ENCODE assay signal across 8 mouse cellular contexts in the genomic region with DNA sequence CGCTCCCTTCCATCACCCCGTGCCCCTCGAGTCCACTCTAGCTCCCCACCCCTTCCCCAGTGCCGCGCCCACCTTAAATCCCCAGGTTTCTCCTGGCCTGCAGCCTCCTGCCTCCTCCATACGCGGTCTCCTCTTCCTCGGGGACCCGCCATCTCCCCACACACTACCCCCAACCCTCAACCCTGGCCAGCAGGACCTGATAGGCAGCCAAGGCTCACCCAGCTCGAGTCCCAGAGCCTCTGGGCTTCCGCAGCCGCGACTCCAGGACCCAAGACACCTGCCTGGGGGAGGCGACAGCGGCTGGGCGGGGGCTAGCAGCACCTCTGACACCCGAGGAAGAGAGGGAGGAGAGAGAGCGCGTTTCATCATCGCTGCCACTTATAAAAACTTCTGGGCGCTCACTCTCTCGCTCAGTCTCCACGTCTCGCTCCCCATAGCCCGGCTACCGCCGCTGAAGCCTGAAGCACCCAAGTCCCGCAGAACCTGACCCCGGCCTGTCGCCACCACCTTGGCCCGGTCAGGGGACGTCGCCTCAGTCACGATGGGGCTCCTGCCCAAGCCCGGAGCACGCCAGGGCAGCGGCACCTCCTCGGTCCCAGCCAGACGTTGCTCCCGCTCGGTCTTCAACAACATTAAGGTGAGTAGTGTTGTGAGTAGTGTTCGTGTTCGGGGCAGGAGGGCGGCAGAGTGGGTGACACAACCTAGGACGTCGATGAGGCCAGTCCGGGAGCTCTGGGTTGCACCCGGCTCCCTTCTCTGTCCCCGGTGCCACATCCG. TPM values are rescaled to one million over a fixed set of nuclear protein-coding genes. Genes with fewer than 3 reads are reported as not detected.
A peak's percentile ranks its signal among the peaks of the same experiment; 100 is the strongest.
DNase-seq lines count a peak whose midpoint lies in the region; ATAC-seq and TF ChIP-seq lines count a peak whose summit lies in the region.

No protein-coding gene starts in this region.

- no peaks in the 10 kb centered on the region; the same call in 1 of the 2 replicates for H3K4me1 ChIP-seq in erythroblast, embryonic 14.5 days (ENCODE audit: control insufficient read depth)
- H3K4me1 ChIP-seq in heart, embryonic 10.5 days = peaks cover 44% of the 10 kb centered on the region
- H3K4me1 ChIP-seq in kidney, embryonic 14.5 days (ENCODE audit: control insufficient read depth, insufficient read depth, low read length) = peaks cover 15% of the 10 kb centered on the region
- H3K4me1 ChIP-seq in lung, postnatal 0 days (ENCODE audit: insufficient read depth, low read depth, low read length) = peaks cover 30% of the 10 kb centered on the region

- peak overlapping the region; percentile 89 for H3K4me2 ChIP-seq in kidney, embryonic 14.5 days (replicated peaks; ENCODE audit: low read depth, low read length)
- peak overlapping the region; percentile 88 for H3K4me2 ChIP-seq in lung, postnatal 0 days (replicated peaks; ENCODE audit: low read depth, low read length)

- peak overlapping the region; percentile 27 for H3K4me3 ChIP-seq in erythroblast, embryonic 14.5 days (replicated peaks)
- peak overlapping the region; percentile 66 for H3K4me3 ChIP-seq in heart, embryonic 10.5 days
- peak overlapping the region; percentile 44 for H3K4me3 ChIP-seq in kidney, embryonic 14.5 days (ENCODE audit: low read length)
- H3K4me3 ChIP-seq in lung, postnatal 0 days (ENCODE audit: low read depth, low read length) = peak overlapping the region; percentile 59

- no peaks in the 10 kb centered on the region for H3K36me3 ChIP-seq in erythroblast, embryonic 14.5 days (ENCODE audit: control insufficient read depth)
- no peaks in the 10 kb centered on the region for H3K36me3 ChIP-seq in heart, embryonic 10.5 days
- H3K36me3 ChIP-seq in kidney, embryonic 14.5 days (ENCODE audit: control insufficient read depth, insufficient read depth, low read length) = no peaks in the 10 kb centered on the region
- no peaks in the 10 kb centered on the region for H3K36me3 ChIP-seq in lung, postnatal 0 days (ENCODE audit: insufficient read depth, low read length)

- WGBS in heart, embryonic 10.5 days = 1% methylated on average over 50 of the region's 50 CpGs
- 1% methylated on average over 42 of the region's 50 CpGs for WGBS in kidney, embryonic 14.5 days
- WGBS in lung, postnatal 0 days = 3% methylated on average over 46 of the region's 50 CpGs

- peak overlapping the region; percentile 61 for H3K9ac ChIP-seq in kidney, embryonic 14.5 days (ENCODE audit: low read depth, low read length)
- H3K9ac ChIP-seq in lung, postnatal 0 days (replicated peaks; ENCODE audit: low read depth) = peak overlapping the region; percentile 82

- peak overlapping the region; percentile 84 for H3K27ac ChIP-seq in heart, embryonic 10.5 days
- H3K27ac ChIP-seq in kidney, embryonic 14.5 days (ENCODE audit: low read depth, low read length) = 0 out of 2 replicates have a peak overlapping the region, but pooled peaks have one; percentile 55
- peak overlapping the region; percentile 96 for H3K27ac ChIP-seq in lung, postnatal 0 days (ENCODE audit: low read length)

- peaks cover 23% of the 10 kb centered on the region for H3K27me3 ChIP-seq in erythroblast, embryonic 14.5 days (ENCODE audit: control insufficient read depth)
- H3K27me3 ChIP-seq in heart, embryonic 10.5 days (ENCODE audit: insufficient read depth, poor library complexity, severe bottlenecking) = peaks cover 38% of the 10 kb centered on the region
- H3K27me3 ChIP-seq in kidney, embryonic 14.5 days (ENCODE audit: control insufficient read depth, insufficient read depth, low read length) = peaks cover 7% of the 10 kb centered on the region; the same call in 1 of the 2 replicates
- no peaks in the 10 kb centered on the region for H3K27me3 ChIP-seq in lung, postnatal 0 days (replicated peaks; ENCODE audit: insufficient read depth, low read length)

- TF ChIP-seq EP300 in lung, postnatal 0 days (IDR thresholded peaks at IDR 0.05) = no peak; the same call in 1 of the 2 replicates

- no peak for ATAC-seq in erythroblast, adult 5-6 weeks (replicated peaks; ENCODE audit: low FRiP score, poor library complexity, severe bottlenecking)
- ATAC-seq in kidney, embryonic 14.5 days (ENCODE audit: low FRiP score, low TSS enrichment) = peak; percentile 58
- peak; percentile 64 for ATAC-seq in lung, postnatal 0 days

- no peak for TF ChIP-seq CTCF in lung, postnatal 0 days (IDR thresholded peaks at IDR 0.05)

- H3K9me3 ChIP-seq in erythroblast, embryonic 14.5 days (ENCODE audit: control insufficient read depth, low read length) = no peaks in the 10 kb centered on the region
- no peaks in the 10 kb centered on the region for H3K9me3 ChIP-seq in heart, embryonic 10.5 days
- no peaks in the 10 kb centered on the region for H3K9me3 ChIP-seq in kidney, embryonic 14.5 days (ENCODE audit: control insufficient read depth, low read length)
- H3K9me3 ChIP-seq in lung, postnatal 0 days (ENCODE audit: low read length) = no peaks in the 10 kb centered on the region

- DNase-seq in adrenal gland, postnatal 25 days = peak; percentile 14
- DNase-seq in heart, embryonic 10.5 days (ENCODE audit: low spot score) = no peak
- DNase-seq in lung, postnatal 0 days (ENCODE audit: low spot score) = peak; percentile 86
- peak; percentile 53 for DNase-seq in urinary bladder, postnatal 14 days (ENCODE audit: low spot score)
- no peak for DNase-seq in spleen, postnatal 14 days (ENCODE audit: low spot score in 2 of 2)

RNA-seq across cellular contexts. Expression of a gene that starts 19.8 kb away (rescaled TPM):
- under 0.01 and 0.07 TPM in 2 replicates for polyA plus RNA-seq in erythroblast, embryonic 14.5 days (2012)
- total RNA-seq in erythroblast, adult 5-6 weeks (2015; ENCODE audit: low replicate concordance) = not detected in 2 replicates
- total RNA-seq in erythroblast, adult 5-6 weeks (2017; ENCODE audit: low replicate concordance) = 0.09 TPM in 1 of 2 replicates, not detected in the other
- 2.6 and 3.2 TPM in 2 replicates for total RNA-seq in adrenal gland, postnatal 25 days (2021)
- 1.5 and 3.0 TPM in 2 replicates for polyA plus RNA-seq in heart, embryonic 10.5 days (2016; fragmentation: Nextera tagmentation; extraction: Ambion mirVana)
- 1.1 and 4.0 TPM in 2 replicates for polyA plus RNA-seq in kidney, embryonic 14.5 days (2014; fragmentation: Nextera tagmentation; extraction: Ambion mirVana)
- polyA plus RNA-seq in lung, postnatal 0 days (2015; fragmentation: Nextera tagmentation; extraction: Ambion mirVana) = 68.9 and 70.0 TPM in 2 replicates

Comparison
In these comparisons a context has a peak if more than half of its experiments do, and no peak if none do; other contexts are left out.
1. DNase-seq: peak in adrenal gland, postnatal 25 days (single experiment), lung, postnatal 0 days (single experiment) and urinary bladder, postnatal 14 days (single experiment); none in heart, embryonic 10.5 days (single experiment) and spleen, postnatal 14 days (0 of 2).
2. RNA of a gene that starts 19.8 kb away (polyA plus RNA-seq): 68.9 to 70.0 TPM in lung, postnatal 0 days; 1.1 to 4.0 TPM in kidney, embryonic 14.5 days, 1.5 to 3.0 TPM in heart, embryonic 10.5 days and under 0.01 to 0.07 TPM in erythroblast, embryonic 14.5 days; every median in the first group is over 10 times any median in the second.
3. Peak in every context shown above with its lines, with median percentiles within 50 percentile points of each other: H3K4me3 ChIP-seq and H3K27ac ChIP-seq.